Mouse (Mus musculus) lung, postnatal 10 days (tissue): ENCODE data around the gene Ifnar1.
"Not testable (repeated sequence)": the region's sequence is repeated elsewhere in the genome, so short reads cannot be mapped to it uniquely, and the experiment has no call there.

ENCODE experiments used
- DNase-seq: peaks from one replicate; pipeline ENCODE4 v3.0.0; 2021

Ifnar1 gene

GRCm38 (mm10) chr16:91484808-91485700 lies at the start of gene Ifnar1:
Ifnar1 (plus strand) TSS chr16:91485238.
- DNase-seq, result peak; percentile 100

DNA sequence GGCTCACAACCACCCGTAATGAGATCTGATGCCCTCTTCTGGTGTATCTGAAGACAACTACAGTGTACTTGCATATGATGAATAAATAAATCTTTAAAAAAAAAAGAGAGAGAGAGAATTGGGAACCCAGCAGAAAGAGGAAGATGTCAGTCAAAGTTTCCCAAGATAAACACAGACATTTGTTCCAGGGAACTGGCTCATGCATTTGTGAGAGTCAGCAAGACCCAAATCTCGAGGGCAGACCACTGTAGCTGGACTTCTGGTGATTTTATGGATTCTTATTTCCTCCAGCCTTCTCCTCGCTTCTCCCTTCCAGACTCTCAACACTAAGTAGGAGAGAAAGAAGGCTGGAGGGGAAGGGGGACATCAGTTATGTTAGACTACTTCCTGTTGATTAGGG lies 47.0 kb upstream of the Ifnar1 start:
- no peak for DNase-seq

GRCm38 (mm10) chr16:91438599-91438998 lies 46.4 kb upstream of the Ifnar1 start:
- DNase-seq, result not testable (repeated sequence)

DNA sequence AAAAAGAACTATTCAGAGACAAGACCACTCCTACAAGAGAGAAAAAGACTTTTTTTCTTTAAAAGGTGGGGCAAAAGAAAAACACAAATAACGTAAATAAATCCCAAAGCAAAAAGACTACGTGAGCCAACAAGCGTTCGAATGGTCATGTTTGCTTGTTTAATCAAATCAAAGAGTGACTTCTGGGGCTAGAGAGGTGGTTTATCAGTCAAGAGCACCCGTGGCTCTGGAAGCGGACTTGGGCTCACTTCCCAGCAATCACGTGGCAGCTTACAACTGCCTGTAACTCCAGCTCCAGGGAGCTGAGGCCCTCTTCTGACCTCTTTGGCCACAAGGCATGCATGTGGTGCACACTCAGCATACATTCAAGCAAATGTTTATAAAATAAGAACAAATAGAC lies 43.7 kb upstream of the Ifnar1 start:
- peak; percentile 77 for DNase-seq

GRCm38 (mm10) chr16:91441811-91442240 lies 43.2 kb upstream of the Ifnar1 start:
- no peak for DNase-seq

DNA sequence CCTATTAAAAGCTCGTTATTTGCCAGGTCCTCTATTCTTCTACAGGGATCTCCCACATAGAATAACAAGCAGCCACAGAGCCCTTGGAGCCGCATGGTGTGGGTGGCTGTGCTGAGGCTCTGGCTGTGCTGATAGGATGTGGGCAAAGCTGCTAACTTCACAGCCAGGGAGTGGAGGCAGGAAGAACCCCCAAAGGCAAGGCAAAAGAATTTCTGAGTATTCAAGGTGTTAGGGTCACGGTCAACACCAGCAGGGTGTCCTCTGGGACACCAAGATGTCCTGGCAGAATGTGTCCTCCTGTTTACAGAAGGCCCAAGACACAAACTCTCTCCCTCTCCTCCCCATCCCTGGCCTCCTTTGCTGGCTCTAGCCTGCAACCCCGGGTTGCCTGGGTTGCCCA lies 42.6 kb upstream of the Ifnar1 start:
- DNase-seq, result no peak

DNA sequence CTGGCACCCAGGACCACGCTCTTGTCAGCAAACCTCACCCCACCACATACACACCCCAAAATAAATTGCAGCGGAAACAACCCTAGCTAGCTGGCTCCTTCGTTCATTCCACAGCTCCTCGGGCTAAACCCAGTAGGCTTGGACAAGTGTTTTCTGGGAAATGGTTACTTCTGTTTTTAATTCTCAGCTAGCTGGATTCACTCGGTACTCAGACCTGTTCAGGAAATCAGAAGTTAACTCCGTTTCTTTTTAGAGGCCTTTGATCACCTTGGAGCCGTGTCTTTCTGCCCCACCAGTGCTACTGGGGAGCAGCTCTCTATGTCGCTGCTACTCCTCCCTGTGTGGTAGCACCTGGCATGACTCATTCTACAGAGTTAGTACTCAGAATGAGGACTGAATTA lies 41.8 kb upstream of the Ifnar1 start:
- DNase-seq, result no peak

DNA sequence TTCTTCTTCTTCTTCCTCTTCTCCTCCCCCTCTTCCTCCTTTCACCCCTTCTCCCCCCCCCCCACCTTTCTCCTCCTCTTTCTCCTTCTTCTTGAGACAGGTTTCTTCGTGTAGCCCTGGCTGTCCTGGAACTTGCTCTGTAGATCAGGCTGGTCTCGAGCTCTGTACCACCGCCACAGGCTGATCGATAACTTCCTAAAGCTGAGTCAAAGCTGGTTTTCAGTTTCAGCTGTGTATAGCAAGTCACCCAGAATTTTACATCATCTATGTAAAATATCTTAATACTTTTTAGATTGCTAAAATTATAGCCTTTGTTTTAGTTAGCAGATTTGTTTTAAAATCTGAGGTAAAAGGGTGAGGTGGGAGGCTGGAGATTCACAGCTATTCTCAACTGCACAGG lies 40.2 kb upstream of the Ifnar1 start:
- no peak for DNase-seq

- no peak for DNase-seq
Measured at GRCm38 (mm10) chr16:91445566-91445965, 39.5 kb upstream of the Ifnar1 start.

- no peak for DNase-seq
Measured at GRCm38 (mm10) chr16:91446778-91447511, 38.1 kb upstream of the Ifnar1 start.

GRCm38 (mm10) chr16:91447512-91447900 lies 37.5 kb upstream of the Ifnar1 start:
- DNase-seq, result peak; percentile 47

GRCm38 (mm10) chr16:91448088-91448487 lies 37.0 kb upstream of the Ifnar1 start:
- DNase-seq, result no peak

GRCm38 (mm10) chr16:91448895-91449294 lies 36.1 kb upstream of the Ifnar1 start:
- no peak for DNase-seq

DNA sequence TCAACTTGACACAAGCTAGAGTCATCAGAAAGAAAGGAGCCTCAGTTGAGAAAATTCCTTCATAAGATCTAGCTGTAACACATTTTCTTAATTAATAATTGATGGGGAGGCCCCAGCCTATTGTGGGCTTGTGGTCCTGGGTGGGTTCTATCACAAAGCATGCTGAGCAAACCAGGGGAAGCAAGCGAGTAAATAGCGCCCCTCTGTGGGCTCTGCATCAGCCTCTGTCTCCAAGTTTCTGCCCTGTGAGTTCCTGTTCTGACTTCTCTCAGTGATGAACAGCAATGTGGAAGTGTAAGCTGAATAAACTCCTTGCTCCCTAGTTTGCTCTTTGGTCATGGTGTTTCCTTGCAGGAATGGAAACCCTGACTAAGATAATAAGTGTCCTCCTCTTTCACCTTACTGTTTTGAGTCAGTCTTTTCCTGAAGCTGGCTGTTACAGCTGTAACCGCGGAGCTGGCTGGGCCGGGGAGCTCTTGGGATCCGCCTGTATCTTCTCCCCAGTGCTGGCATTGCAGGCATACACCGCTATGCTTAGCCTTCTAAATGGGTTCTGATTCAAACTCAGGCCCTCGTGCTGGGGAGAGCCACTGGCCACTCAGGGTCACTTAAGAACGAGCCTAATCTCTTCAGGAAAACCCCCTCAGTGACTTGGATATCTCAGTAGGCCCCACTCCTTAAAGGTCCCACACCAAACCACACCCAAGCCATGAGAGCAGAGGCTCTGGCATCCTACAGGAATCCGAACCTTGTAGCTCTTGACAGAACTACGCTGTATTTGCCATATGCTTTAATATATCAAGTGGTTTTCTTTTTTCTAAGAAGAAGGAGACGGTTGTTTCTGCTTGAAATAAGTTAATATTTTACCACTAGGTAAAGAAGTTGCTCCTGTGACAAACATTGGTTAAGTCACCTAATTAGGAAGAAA lies 34.6 kb upstream of the Ifnar1 start:
- DNase-seq, result no peak

DNA sequence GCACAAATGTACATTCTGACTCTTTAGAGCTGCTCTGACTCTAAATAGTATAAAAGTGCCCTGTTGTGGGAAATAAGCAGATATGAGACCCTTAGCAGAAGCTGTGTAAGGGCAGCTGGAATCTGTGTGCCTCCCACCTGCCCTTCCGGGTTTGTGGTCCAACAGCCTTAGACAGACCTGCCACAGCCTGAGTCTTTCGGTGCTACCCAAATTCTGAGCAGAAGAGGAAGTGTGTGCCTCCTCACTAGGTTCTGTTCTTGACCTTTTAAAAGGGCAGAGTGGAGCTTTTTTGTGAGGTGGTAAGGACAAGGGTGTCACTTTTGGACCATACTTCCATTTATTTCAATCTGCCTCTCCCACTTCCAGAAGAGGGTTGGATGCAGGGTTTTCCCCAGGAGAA lies 33.1 kb upstream of the Ifnar1 start:
- no peak for DNase-seq

- peak; percentile 80 for DNase-seq
Measured at GRCm38 (mm10) chr16:91452363-91452896, 32.6 kb upstream of the Ifnar1 start.

DNA sequence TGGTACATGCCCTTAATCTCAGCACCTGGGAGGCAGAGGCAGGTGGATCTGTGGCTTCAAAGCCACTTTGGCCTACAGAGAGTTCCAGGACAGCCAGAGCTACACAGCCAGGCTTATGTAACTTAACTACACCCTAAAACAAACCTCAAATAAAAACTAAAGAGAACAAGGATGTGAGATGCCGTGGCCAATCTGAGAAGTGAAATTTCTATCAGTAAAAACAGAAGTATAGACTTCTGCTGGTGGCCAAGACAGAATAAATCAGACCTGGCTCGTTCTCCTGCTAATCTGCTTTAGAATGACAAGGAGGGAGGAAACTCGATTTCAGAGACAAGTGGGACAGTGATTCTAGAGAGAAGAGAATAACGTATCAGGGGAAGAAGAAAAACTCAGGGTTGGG lies 29.2 kb upstream of the Ifnar1 start:
- DNase-seq, result no peak

- DNase-seq, result no peak
Measured at GRCm38 (mm10) chr16:91458301-91458746, 26.7 kb upstream of the Ifnar1 start.

- DNase-seq, result peak; percentile 62
Measured at GRCm38 (mm10) chr16:91458976-91459375, 26.1 kb upstream of the Ifnar1 start.

- DNase-seq, result no peak
Measured at GRCm38 (mm10) chr16:91459396-91459795, 25.6 kb upstream of the Ifnar1 start.

- DNase-seq, result no peak
Measured at GRCm38 (mm10) chr16:91459841-91460370, 25.1 kb upstream of the Ifnar1 start.

DNA sequence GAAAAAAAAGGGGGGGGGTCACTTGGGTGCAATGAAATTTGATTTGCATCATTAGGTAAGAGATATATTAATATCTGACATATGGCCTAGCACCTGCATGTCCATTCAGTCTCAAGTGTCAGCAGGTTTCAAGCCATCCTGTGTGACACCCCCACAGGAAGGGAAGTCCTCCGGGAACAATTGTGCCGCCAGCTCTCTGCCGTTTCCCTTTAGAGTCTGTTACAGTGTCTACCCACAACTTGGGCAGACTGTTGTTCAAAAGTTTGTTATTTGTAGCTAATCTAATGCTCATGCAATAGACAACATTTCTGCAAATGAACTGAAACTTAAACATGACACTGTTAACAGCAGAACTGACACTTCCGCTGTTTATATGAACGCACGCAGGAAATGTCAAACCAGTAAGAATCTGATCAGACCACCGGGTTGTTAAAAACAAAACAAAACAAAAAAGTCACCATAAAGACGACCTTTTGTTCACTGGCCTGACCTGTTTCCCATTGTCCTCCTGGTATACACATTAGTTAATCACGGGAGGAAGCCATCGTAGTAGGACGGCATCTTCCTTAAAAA lies 23.9 kb upstream of the Ifnar1 start:
- DNase-seq, result peak; percentile 56
